Mouse (Mus musculus) testis, postnatal 10 days (tissue): Measurements from ENCODE around the gene Nop58.
A peak's percentile ranks its signal among the peaks of the same experiment; 100 is the strongest.
"Not testable (repeated sequence)": the region's sequence is repeated elsewhere in the genome, so short reads cannot be mapped to it uniquely, and the experiment has no call there.

ENCODE experiments used
- DNase-seq: peaks from one replicate; pipeline ENCODE4 v3.0.0; 2021; ENCODE audit warnings: low spot score

The Nop58 gene

GRCm38 (mm10) chr1:59684819-59685755 is at the start of gene Nop58:
Nop58 (plus strand) TSS chr1:59684971.
- DNase-seq: peak; percentile 77

- no peak for DNase-seq
Measured at GRCm38 (mm10) chr1:59636349-59636748, 48.4 kb upstream of the Nop58 start.

- DNase-seq: no peak
Measured at GRCm38 (mm10) chr1:59638371-59638770, 46.4 kb upstream of the Nop58 start.

GRCm38 (mm10) chr1:59642488-59642887 is 42.3 kb upstream of the Nop58 start:
- no peak for DNase-seq

GRCm38 (mm10) chr1:59646502-59646901 is 38.3 kb upstream of the Nop58 start:
- not testable (repeated sequence) for DNase-seq

- no peak for DNase-seq
Measured at GRCm38 (mm10) chr1:59651201-59651819, 33.5 kb upstream of the Nop58 start.

GRCm38 (mm10) chr1:59653243-59653911 is 31.4 kb upstream of the Nop58 start:
- no peak for DNase-seq

- no peak for DNase-seq
Measured at GRCm38 (mm10) chr1:59656244-59657171, 28.3 kb upstream of the Nop58 start.

GRCm38 (mm10) chr1:59663456-59664135 is 21.2 kb upstream of the Nop58 start:
- DNase-seq: no peak

- DNase-seq: no peak
Measured at GRCm38 (mm10) chr1:59668871-59669270, 15.9 kb upstream of the Nop58 start.

GRCm38 (mm10) chr1:59669962-59670630 is 14.7 kb upstream of the Nop58 start:
- peak; percentile 55 for DNase-seq

GRCm38 (mm10) chr1:59670641-59671168 is 14.1 kb upstream of the Nop58 start, which contains the start of gene Sumo1:
Sumo1 (minus strand) TSS chr1:59670834.
- DNase-seq: peak; percentile 86

- no peak for DNase-seq
Measured at GRCm38 (mm10) chr1:59673661-59674060, 11.1 kb upstream of the Nop58 start.

GRCm38 (mm10) chr1:59683926-59684818 is 599 bp upstream of the Nop58 start:
- peak; percentile 55 for DNase-seq

- no peak for DNase-seq
Measured at GRCm38 (mm10) chr1:59687493-59687892, 2.7 kb downstream of the Nop58 start.

- DNase-seq: no peak
Measured at GRCm38 (mm10) chr1:59690467-59690866, 5.7 kb downstream of the Nop58 start.

GRCm38 (mm10) chr1:59697751-59698150 is 13.0 kb downstream of the Nop58 start:
- no peak for DNase-seq

GRCm38 (mm10) chr1:59698207-59698606 is 13.4 kb downstream of the Nop58 start:
- DNase-seq: no peak

GRCm38 (mm10) chr1:59701766-59702165 is 17.0 kb downstream of the Nop58 start:
- no peak for DNase-seq
